Mouse (Mus musculus): Measurements from ENCODE around the gene Bod1. TPM values are rescaled to one million over a fixed set of nuclear protein-coding genes. Genes with fewer than 3 reads are reported as not detected.

The Bod1 gene
- polyA plus RNA-seq (2012; rRNA removed), result 143 and 170 TPM in 2 replicates

DNA sequence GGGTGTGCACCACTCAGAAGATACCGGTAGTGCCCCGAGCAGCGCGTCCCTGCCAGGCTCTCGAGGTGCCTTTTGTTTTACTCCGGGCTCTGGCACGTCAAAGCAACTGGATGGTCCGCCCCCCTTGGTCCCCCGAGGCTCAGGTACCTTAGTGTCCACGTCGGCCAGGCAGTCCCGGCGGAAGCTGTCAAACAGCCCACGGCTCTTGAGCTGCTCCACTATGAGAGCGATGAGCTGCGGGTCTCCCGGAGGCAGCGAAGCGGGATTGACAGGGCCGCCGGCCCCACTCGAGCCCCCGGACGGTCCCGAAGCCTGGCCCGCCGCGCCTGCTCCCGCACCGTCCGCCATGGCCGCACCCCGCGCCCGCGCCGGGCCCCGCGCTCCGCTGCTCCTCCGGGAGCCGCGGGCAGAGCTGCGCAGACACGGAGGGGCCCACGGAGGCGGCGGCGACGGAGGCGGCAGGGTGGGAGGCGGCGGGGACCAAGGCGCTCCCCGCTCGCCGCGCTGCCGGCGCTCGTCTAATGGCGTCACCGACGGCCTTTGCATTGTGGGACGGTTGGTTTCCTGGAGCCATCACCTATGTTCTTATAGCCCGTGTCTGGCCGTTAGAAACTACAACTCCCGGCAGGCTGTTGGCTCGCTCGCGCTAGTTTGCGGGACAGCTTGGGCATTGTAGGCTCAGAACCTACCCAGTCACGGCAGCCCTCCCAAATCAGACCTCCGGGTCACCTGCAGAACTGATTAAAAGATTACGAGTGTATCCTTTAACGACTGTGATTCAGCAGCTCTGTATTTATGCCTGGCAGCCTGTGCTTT, at the start of gene Bod1:
TSS of gene Bod1 (minus strand) at position 532 of the 816 bp plus-strand sequence.

Other genes starting within 250 kb of the Bod1 start
- 11.2 and 15.5 TPM in 2 replicates for gene Cpeb4, start 200.3 kb upstream of the Bod1 start, polyA plus RNA-seq (2012; rRNA removed)